Mouse (Mus musculus): ENCODE measurements around the gene Eps8l1. TPM values are rescaled to one million over a fixed set of nuclear protein-coding genes. Genes with fewer than 3 reads are reported as not detected.

Eps8l1 gene
- total and polyA plus RNA-seq, 3 experiments = 4.2 to 8.4 (median 6.0) TPM

DNA sequence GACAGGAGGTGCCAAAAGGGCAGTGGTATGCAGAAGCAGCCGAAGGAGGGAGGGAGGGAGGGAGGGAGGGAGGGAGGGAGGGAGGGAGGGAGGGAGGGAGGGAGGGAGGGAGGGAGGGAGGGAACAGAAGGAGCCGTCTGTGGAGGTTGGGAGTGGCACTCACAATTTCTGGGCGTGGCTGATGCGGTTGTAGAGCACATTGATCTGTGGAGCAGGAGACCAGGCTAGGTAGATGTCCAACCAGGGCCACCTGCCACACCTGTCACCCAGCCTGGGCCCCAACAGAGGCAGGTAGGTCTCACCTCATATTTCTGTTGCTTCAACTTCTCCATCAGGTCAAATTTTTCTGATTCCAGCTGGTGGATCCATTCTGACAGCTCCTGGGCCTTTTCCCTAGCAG is 46.7 kb downstream of the Eps8l1 start:
- DNase-seq (ENCODE audit: extremely low read depth) = no peak
- H3K36me3 ChIP-seq (replicated peaks in 1 of 2; ENCODE audit: control insufficient read depth in 1 of 2, insufficient read depth in 1 of 2, low read length in 1 of 2) = no peaks in the 10 kb centered on the region
- H3K27ac ChIP-seq (ENCODE audit: insufficient read depth, low read depth) = no peak overlapping the region
- TF ChIP-seq NELFE (IDR thresholded peaks at IDR 0.05; ENCODE audit: low read depth, low read length) (no peak), SIN3A (IDR thresholded peaks at IDR 0.05; ENCODE audit: low read length) (no peak), KAT2A (IDR thresholded peaks at IDR 0.05; ENCODE audit: insufficient replicate concordance, low read length) (no peak), EP300 (IDR thresholded peaks at IDR 0.05; ENCODE audit: low read length) (no peak), MYC (IDR thresholded peaks at IDR 0.05; ENCODE audit: low read depth, low read length) (no peak), POLR2AphosphoS2 (IDR thresholded peaks at IDR 0.05; ENCODE audit: low read depth, low read length) (no peak), ZMIZ1 (IDR thresholded peaks at IDR 0.05; ENCODE audit: low read depth, low read length) (no peak), JUN (IDR thresholded peaks at IDR 0.05; ENCODE audit: insufficient read depth, low read depth, low read length) (no peak), CHD2 (IDR thresholded peaks at IDR 0.05; ENCODE audit: low read length) (no peak), ETS1 (conservative IDR thresholded peaks at IDR 0.05; ENCODE audit: low read depth, low read length) (no peak), NRF1 (IDR thresholded peaks at IDR 0.05; ENCODE audit: low read depth, low read length) (no peak), UBTF (IDR thresholded peaks at IDR 0.05; ENCODE audit: low read depth, low read length) (no peak), MAFK (IDR thresholded peaks at IDR 0.05; ENCODE audit: insufficient replicate concordance, low read length) (no peak), PAX5 (IDR thresholded peaks at IDR 0.05; ENCODE audit: low read length) (no peak), ZC3H11A (IDR thresholded peaks at IDR 0.05; ENCODE audit: low read depth, low read length) (no peak), USF2 (conservative IDR thresholded peaks at IDR 0.05; ENCODE audit: low read depth, low read length) (no peak), BHLHE40 (IDR thresholded peaks at IDR 0.05; ENCODE audit: low read depth, low read length) (no peak)
- dilution Hi-C loops (cut with MboI; ENCODE audit: extremely low pct_ligation_motif_present, extremely low pct_unique_long_range_greater_than_20kb, low sequenced_read_pairs) = no loop called here
- H3K4me2 ChIP-seq (ENCODE audit: insufficient read depth, low read depth, poor library complexity, severe bottlenecking) = no peak overlapping the region
- in situ Hi-C loops (cut with MboI; ENCODE audit: low pct_ligation_motif_present, low pct_unique_long_range_greater_than_20kb, low sequenced_read_pairs) = no loop called here
- H3K27me3 ChIP-seq (replicated peaks) = no peaks in the 10 kb centered on the region
- no peaks in the 10 kb centered on the region for H3K9me3 ChIP-seq (replicated peaks; ENCODE audit: low read length)
- no peaks in the 10 kb centered on the region for H3K79me2 ChIP-seq (replicated peaks; ENCODE audit: control insufficient read depth, extremely low read depth, insufficient read depth, poor library complexity, severe bottlenecking)
- H3K9ac ChIP-seq (ENCODE audit: insufficient read depth, low read depth) = no peak overlapping the region
- H3K4me3 ChIP-seq (replicated peaks in 1 of 3; ENCODE audit: low read depth in 2 of 3, low read length in 2 of 3, poor library complexity in 1 of 3) = no peak overlapping the region
- peaks cover 20 to 34% of the 10 kb centered on the region in 2 experiments for H3K4me1 ChIP-seq (ENCODE audit: control insufficient read depth in 1 of 2, insufficient read depth in 2 of 2)

GRCm38 (mm10) chr7:4508062-4508738 is 47.7 kb downstream of the Eps8l1 start:
- no peaks in the 10 kb centered on the region for H3K9me3 ChIP-seq (replicated peaks; ENCODE audit: low read length)
- no peak for TF ChIP-seq JUN (IDR thresholded peaks at IDR 0.05; ENCODE audit: insufficient read depth, low read depth, low read length)
- no peak for TF ChIP-seq TBP (conservative IDR thresholded peaks at IDR 0.05; ENCODE audit: low read depth, low read length)
- TF ChIP-seq CTCF (conservative IDR thresholded peaks at IDR 0.05 in 1 of 2, IDR thresholded peaks at IDR 0.05 in 1 of 2; ENCODE audit: low read depth in 2 of 2, low read length in 2 of 2) = peak; percentile 32 to 42; a peak in 2 of 4 replicates
- TF ChIP-seq POLR2AphosphoS2 (IDR thresholded peaks at IDR 0.05; ENCODE audit: low read depth, low read length) = no peak
- H3K27me3 ChIP-seq (replicated peaks) = no peaks in the 10 kb centered on the region
- H3K4me3 ChIP-seq (replicated peaks in 1 of 3; ENCODE audit: low read depth in 2 of 3, low read length in 2 of 3, poor library complexity in 1 of 3) = no peak overlapping the region
- no peak overlapping the region for H3K27ac ChIP-seq (ENCODE audit: insufficient read depth, low read depth)
- H3K4me1 ChIP-seq (ENCODE audit: control insufficient read depth in 1 of 2, insufficient read depth in 2 of 2) = peaks cover 20 to 29% of the 10 kb centered on the region in 2 experiments
- H3K4me2 ChIP-seq (ENCODE audit: insufficient read depth, low read depth, poor library complexity, severe bottlenecking) = no peak overlapping the region
- no peaks in the 10 kb centered on the region for H3K79me2 ChIP-seq (replicated peaks; ENCODE audit: control insufficient read depth, extremely low read depth, insufficient read depth, poor library complexity, severe bottlenecking)
- in situ Hi-C loops (cut with MboI; ENCODE audit: low pct_ligation_motif_present, low pct_unique_long_range_greater_than_20kb, low sequenced_read_pairs) (no loop called here), dilution Hi-C loops (cut with MboI; ENCODE audit: extremely low pct_ligation_motif_present, extremely low pct_unique_long_range_greater_than_20kb, low sequenced_read_pairs) (no loop called here)
- DNase-seq (ENCODE audit: extremely low read depth) = no peak
- H3K9ac ChIP-seq (ENCODE audit: insufficient read depth, low read depth) = no peak overlapping the region
- H3K36me3 ChIP-seq (replicated peaks in 1 of 2; ENCODE audit: control insufficient read depth in 1 of 2, insufficient read depth in 1 of 2, low read length in 1 of 2) = no peaks in the 10 kb centered on the region

All from CH12.LX (cell line).